Mouse (Mus musculus) G1E (cell line): ENCODE results near the gene Fam136a. TPM values are rescaled to one million over a fixed set of nuclear protein-coding genes. Genes with fewer than 3 reads are reported as not detected.

Experiments used
- ATAC-seq: 2 replicates; pipeline ENCODE4 v1.8.0; 2016; ENCODE audit warnings: mild to moderate bottlenecking; ENCODE audit not compliant: insufficient number of reproducible peaks, poor library complexity, low FRiP score, severe bottlenecking; ENCODE audit errors: extremely low read depth
- DNase-seq: peaks from one replicate; pipeline ENCODE4 v3.0.0; 2012; ENCODE audit warnings: low spot score
- H3K27me3 ChIP-seq: 2 replicates; pipeline ENCODE4 v1.6.1; 2012; ENCODE audit warnings: mild to moderate bottlenecking, low read length, inconsistent platforms; ENCODE audit not compliant: insufficient read depth
- H3K36me3 ChIP-seq: replicated peaks from 2 replicates; pipeline ENCODE3; 2012; ENCODE audit warnings: mild to moderate bottlenecking, inconsistent platforms
- H3K4me1 ChIP-seq: 2 replicates; pipeline ENCODE4 v1.6.1; 2012; ENCODE audit warnings: low read depth, low read length, inconsistent platforms, mixed read lengths; ENCODE audit not compliant: insufficient read depth
- H3K4me3 ChIP-seq: 2 replicates; pipeline ENCODE4 v1.5.1; 2012; ENCODE audit warnings: low read depth, mild to moderate bottlenecking, inconsistent platforms, low read length, moderate library complexity, mixed read lengths
- H3K9me3 ChIP-seq: replicated peaks from 2 replicates; pipeline ENCODE4 v1.6.1; 2012; ENCODE audit warnings: inconsistent platforms
- CTCF ChIP-seq: IDR thresholded peaks from 2 replicates; pipeline ENCODE4 v1.5.1; 2012; ENCODE audit warnings: low read depth, low read length, inconsistent platforms, mixed read lengths
- GATA1 ChIP-seq: IDR thresholded peaks from 2 replicates; pipeline ENCODE4 v1.6.1; 2012; ENCODE audit warnings: borderline replicate concordance, low read length, inconsistent platforms, mixed read lengths
- GATA2 ChIP-seq: IDR thresholded peaks from 2 replicates; pipeline ENCODE4 v1.6.1; 2012; ENCODE audit warnings: low read depth, low read length, inconsistent platforms, borderline replicate concordance
- POLR2AphosphoS5 ChIP-seq: IDR thresholded peaks from 2 replicates; pipeline ENCODE4 v1.6.1; 2012; ENCODE audit warnings: low read depth, low read length, inconsistent platforms; ENCODE audit not compliant: insufficient replicate concordance
- TAL1 ChIP-seq: conservative IDR thresholded peaks from 2 replicates; pipeline ENCODE4 v1.6.1; 2012; ENCODE audit warnings: low read depth, low read length, inconsistent platforms, mixed read lengths
- polyA plus RNA-seq: library from polyadenylated mRNA; stranded (reverse); fragments of >175 nt; gene quantifications from 2 replicates; pipeline ENCODE4 v1.2.3, GENCODE M21; 2012
- total RNA-seq, 2 experiments: library from RNA; stranded (forward) in 1 of 2; stranded (reverse) in 1 of 2; fragments of 200-1000 nt in 1 of 2; fragments of >200 nt in 1 of 2; fragmentation: Nextera tagmentation in 1 of 2; gene quantifications; 2 replicates each; pipeline ENCODE4 v1.2.3; 2014 to 2017

The Fam136a gene
- total and polyA plus RNA-seq, 3 experiments: 39.5 to 121 (median 73.4) TPM

DNA sequence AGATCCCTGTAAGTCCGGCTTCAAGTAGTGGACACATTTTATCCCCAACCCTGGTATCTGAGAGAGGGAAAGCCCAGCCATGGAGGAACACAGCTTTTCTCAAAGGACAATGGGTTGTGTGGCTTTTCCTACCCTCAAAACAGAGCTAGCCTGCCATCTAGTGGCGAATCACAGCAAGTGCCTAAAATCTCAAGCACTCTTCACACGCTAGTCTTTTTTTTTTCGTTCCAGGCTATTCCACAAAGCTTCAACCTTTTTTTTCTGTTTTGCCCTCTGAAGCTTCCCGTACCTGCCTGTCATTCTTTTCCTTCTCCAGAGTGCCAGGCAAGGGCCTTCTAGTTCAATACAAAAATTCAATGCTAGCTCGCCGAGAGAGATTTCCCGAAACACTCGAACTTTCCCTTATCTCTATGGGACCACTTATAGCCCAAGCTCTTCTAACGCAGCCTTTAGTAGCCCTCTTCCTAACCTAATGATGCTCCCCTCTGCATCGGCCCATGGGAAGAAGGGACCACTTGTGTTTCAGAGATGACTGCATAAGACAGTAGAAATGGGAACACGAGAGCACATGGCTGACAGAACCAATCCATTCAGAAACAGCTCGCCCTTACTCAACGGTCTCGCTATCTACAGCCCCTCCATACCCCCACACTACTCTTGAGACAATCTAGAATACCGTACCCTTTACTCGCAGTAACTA lies 854 bp upstream of the Fam136a start:
- Histone ChIP-seq H3K36me3 (peaks cover 26% of the 10 kb centered on the region), H3K4me1 (peaks cover 41% of the 10 kb centered on the region), H3K4me3 (peak overlapping the region; percentile 93), H3K27me3 (peaks cover 17% of the 10 kb centered on the region), H3K9me3 (no peaks in the 10 kb centered on the region; the same call in 1 of the 2 replicates)
- DNase-seq (peak; percentile 38), ATAC-seq (no peak)
- TF ChIP-seq TAL1 (no peak), CTCF (peak; percentile 79), GATA1 (no peak)

GRCm38 (mm10) chr6:86366125-86366852 lies 843 bp downstream of the Fam136a start:
- H3K4me3 ChIP-seq: peak overlapping the region; percentile 93
- DNase-seq: no peak
- peaks cover 51% of the 10 kb centered on the region for H3K4me1 ChIP-seq
- ATAC-seq: no peak
- H3K27me3 ChIP-seq: peaks cover 9% of the 10 kb centered on the region
- no peaks in the 10 kb centered on the region; the same call in 1 of the 2 replicates for H3K9me3 ChIP-seq
- TF ChIP-seq CTCF (no peak), POLR2AphosphoS5 (no peak), GATA1 (no peak), GATA2 (no peak), TAL1 (no peak)
- H3K36me3 ChIP-seq: peaks cover 31% of the 10 kb centered on the region

GRCm38 (mm10) chr6:86366853-86367249 lies 1.4 kb downstream of the Fam136a start:
- TF ChIP-seq CTCF (no peak), GATA2 (no peak), TAL1 (no peak), GATA1 (no peak), POLR2AphosphoS5 (no peak)
- H3K4me3 ChIP-seq: peak overlapping the region; percentile 93
- 0 out of 2 replicates have a peak, but pooled peaks cover 4% of the 10 kb centered on the region for H3K27me3 ChIP-seq
- no peak for ATAC-seq
- peaks cover 51% of the 10 kb centered on the region for H3K4me1 ChIP-seq
- no peaks in the 10 kb centered on the region for H3K9me3 ChIP-seq
- DNase-seq: no peak
- peaks cover 31% of the 10 kb centered on the region for H3K36me3 ChIP-seq

DNA sequence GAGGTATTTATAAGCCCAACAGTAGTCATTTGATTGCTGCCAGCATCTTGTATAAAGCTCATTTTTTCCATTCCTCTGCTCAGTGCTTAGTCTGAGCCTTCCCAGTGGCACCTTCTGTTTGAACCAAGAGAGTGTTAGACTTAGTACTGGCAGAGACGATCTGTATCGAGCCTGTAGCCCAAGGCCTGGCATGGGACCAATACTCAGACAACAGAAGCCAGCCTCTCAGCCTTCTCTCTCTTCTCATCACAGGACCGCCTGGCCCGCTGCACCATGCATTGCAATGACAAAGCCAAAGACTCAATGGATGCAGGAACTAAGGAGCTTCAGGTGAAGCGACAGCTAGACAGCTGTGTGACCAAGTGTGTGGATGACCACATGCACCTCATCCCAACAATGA lies 3.0 kb downstream of the Fam136a start:
- ATAC-seq (no peak), DNase-seq (no peak)
- peaks cover 62% of the 10 kb centered on the region for H3K4me1 ChIP-seq
- H3K9me3 ChIP-seq: no peaks in the 10 kb centered on the region
- H3K36me3 ChIP-seq: peaks cover 35% of the 10 kb centered on the region
- TF ChIP-seq TAL1 (no peak), CTCF (no peak), GATA1 (no peak), GATA2 (no peak), POLR2AphosphoS5 (no peak)
- no peaks in the 10 kb centered on the region for H3K27me3 ChIP-seq
- no peak overlapping the region for H3K4me3 ChIP-seq

DNA sequence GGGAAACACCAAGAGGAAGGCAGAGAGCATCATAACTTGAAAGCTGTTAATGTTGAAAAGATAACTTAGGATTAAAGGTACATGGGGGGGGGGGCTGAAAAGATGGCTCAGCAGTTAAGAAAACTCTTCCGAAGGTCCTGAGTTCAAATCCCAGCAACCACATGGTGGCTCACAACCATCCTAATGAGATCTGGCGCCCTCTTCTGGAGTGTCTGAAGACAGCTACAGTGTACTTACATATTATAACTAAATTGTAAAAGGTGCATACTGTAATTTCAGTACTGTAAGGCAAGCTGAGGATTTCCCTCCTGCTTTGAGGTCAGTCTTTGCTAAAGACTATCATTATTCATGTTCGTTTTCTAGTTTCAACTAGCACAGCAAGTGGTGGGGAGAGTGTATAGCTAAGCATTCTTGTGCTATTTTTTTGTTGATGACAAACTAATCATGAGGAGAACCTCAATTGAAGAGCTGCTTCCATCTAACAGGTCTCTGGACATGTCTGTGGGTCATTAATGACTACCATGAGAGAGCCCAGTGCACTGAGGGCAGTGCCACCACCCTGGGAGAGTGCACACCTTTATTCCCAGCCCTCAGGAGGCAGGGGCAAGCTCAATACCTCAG lies 4.8 kb downstream of the Fam136a start:
- H3K9me3 ChIP-seq: no peaks in the 10 kb centered on the region
- TF ChIP-seq GATA1 (no peak), POLR2AphosphoS5 (no peak), GATA2 (no peak), CTCF (no peak), TAL1 (no peak)
- H3K4me1 ChIP-seq: peaks cover 57% of the 10 kb centered on the region
- ATAC-seq: no peak
- no peak for DNase-seq
- H3K27me3 ChIP-seq: no peaks in the 10 kb centered on the region
- H3K36me3 ChIP-seq: peaks cover 51% of the 10 kb centered on the region
- H3K4me3 ChIP-seq: peak overlapping the region; percentile 96

GRCm38 (mm10) chr6:86370764-86371339 lies 5.4 kb downstream of the Fam136a start, which contains the start of gene Snrpg:
Gene Snrpg (plus strand): TSS chr6:86371304.
- H3K4me1 ChIP-seq: peaks cover 57% of the 10 kb centered on the region
- H3K27me3 ChIP-seq: no peaks in the 10 kb centered on the region
- DNase-seq: no peak
- ATAC-seq: no peak
- peaks cover 55% of the 10 kb centered on the region for H3K36me3 ChIP-seq
- H3K9me3 ChIP-seq: no peaks in the 10 kb centered on the region
- no peak for TF ChIP-seq GATA2
- peak within 1 kb of the TSS; percentile 96 for H3K4me3 ChIP-seq
